Mouse (Mus musculus) liver, postnatal 0 days (tissue): ENCODE measurements around the gene Cox10.

Experiments used
- CTCF ChIP-seq: sonication (generic); IDR thresholded peaks from 2 replicates; pipeline ENCODE4 v1.5.1; 2016; ENCODE audit warnings: antibody characterized with exemption, low read depth
- EP300 ChIP-seq: IDR thresholded peaks from 2 replicates; pipeline ENCODE4 v1.6.1; 2016; ENCODE audit warnings: antibody characterized with exemption, low read depth, mild to moderate bottlenecking

DNA sequence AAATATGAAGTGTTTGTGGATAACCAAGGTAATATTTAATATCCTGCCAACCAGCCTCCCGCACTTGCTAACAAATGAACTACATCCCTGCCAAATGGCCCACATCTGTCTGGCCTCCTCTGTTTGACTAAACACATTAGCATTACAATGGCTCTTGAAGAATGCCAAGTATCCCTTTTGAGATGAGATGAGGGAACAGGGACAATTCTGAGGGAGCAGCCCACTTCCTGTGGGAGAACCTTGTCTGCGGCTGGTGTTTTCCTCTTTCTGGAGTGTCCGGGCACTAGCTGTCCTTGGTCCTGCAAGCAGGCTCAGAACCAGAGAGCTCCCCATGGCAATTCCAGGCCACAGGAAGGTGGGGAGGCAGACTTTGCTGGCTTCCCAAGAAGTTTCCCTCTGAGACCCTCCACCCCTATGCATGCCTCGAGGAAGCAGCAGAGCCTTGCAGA, 126.5 kb downstream of the Cox10 start:
- TF ChIP-seq CTCF (no peak), EP300 (no peak)
